Mouse (Mus musculus): Measurements from ENCODE around the gene Ppil2. TPM values are rescaled to one million over a fixed set of nuclear protein-coding genes. Genes with fewer than 3 reads are reported as not detected.

Gene Ppil2
- polyA plus RNA-seq, 1 experiment = 83.6 TPM

DNA sequence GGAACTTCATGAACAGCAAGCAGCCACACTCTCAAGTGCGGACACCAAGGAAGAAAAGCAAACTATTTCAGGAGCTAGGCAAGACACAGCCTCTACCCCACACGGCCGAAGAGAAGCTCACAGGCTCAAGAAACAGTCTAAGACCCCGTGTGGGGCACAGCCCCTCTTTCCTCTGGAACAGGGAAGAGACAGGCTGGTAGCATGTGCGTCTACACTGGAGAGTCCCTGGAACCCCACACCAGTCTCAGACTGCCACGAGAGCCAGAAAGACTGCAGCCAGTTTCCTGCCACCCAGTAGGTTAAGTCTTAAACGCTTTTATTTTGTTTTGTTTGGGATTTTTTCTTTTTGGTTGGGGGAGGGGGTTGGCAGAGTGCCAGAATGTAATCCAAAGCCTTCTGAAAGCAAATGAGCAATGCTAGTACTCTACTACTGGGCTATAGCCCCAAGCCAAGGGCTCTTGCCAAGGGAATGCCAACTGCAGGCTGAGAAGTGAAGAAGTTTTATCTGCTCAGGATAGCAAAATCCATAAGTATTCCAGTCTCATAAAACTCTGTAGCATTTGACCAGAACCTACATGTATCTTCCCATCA lies 8.3 kb downstream of the Ppil2 start:
- DNase-seq (ENCODE audit: low read depth) = no peak

DNA sequence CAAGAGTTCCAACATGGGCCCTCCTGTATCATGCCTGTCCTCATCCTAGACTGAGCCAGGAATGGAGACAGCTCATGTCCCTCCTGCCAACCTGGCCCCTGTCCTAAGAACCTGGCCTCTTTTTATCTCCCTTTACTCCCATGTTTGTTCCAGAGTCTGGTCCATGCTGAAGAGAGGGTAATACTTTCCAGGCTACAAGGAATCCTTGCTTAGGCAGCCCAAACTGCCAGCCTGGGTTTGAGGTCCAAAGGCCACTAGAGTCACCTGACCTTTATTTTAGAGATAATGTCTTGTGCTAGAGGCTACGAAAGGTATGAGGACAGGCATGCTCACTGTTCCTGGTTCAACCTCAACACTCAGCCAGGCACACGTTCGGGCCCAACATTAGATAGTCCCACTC lies 14.1 kb downstream of the Ppil2 start:
- DNase-seq (ENCODE audit: low read depth) = no peak

DNA sequence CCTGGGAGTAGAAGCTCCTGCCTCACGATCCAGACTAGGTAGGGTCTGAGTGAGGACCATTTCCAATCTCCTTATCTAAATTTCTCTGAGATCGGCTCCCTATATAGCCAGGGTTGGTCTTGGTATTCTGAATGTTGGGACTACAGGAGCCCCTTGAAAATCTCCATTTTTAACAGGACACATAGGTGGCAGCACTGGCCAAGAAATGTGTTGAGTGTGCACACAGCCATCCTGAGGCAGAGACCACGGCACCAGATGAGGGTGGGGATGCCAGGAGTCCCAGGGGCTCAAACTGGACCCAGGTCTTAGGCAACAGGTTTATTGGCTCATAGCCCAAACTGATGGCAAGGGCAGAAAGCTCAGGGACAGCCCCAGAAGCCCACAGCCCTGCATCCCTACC lies 22.7 kb downstream of the Ppil2 start:
- DNase-seq (ENCODE audit: low read depth) = no peak

DNA sequence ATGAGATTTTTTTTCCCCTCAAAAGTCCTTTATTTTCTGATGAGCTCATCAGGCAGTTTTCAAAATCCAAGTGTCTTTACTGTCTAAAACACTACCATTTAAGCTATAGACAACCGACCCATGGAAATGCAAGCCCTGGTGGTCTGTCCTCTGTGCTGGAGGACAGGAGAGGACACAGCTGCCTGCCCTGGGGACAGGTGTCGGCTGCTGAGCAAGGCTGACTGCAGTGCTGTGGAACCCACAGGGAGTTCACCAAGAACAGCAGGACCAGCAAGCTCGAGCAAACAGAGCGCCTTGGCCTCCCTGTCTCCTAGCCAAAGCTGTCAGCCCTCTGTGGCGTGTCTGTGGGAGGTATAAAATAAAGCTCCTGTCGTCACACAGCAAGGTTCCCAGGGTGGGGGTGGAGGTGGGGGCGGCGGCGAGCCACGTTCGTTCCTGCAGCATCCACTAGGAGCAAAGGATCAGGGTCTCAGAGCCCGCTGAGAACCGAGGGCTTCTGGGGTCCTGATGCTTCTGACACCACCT lies 24.3 kb downstream of the Ppil2 start:
- no peak for DNase-seq (ENCODE audit: low read depth)

GRCm38 (mm10) chr16:17086241-17086640 lies 24.8 kb downstream of the Ppil2 start:
- DNase-seq (ENCODE audit: low read depth) = no peak

DNA sequence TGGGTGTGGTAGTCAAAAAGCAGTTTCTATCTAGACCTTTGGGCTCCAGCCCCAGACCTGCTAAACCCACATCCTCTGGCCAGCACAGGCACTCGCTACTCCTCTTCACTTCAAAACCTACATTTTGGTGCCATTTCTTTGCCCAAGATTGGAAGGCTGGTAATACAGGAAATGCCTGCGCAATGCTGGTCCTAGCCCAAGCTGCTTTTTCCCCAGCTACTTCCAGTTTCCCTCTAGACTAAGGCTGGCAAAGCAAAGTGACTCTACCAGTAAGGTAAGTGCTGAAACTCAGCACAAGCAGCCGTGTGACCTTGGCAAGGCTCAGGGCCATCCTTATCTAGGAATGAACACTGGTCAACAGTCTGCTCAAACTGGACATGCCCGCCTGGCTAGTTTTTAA lies 25.4 kb downstream of the Ppil2 start:
- no peak for DNase-seq (ENCODE audit: low read depth)

- DNase-seq (ENCODE audit: low read depth) = no peak
Observed at GRCm38 (mm10) chr16:17082121-17082792, 28.8 kb downstream of the Ppil2 start.

- no peak for DNase-seq (ENCODE audit: low read depth)
Observed at GRCm38 (mm10) chr16:17078101-17078500, 33.0 kb downstream of the Ppil2 start.

DNA sequence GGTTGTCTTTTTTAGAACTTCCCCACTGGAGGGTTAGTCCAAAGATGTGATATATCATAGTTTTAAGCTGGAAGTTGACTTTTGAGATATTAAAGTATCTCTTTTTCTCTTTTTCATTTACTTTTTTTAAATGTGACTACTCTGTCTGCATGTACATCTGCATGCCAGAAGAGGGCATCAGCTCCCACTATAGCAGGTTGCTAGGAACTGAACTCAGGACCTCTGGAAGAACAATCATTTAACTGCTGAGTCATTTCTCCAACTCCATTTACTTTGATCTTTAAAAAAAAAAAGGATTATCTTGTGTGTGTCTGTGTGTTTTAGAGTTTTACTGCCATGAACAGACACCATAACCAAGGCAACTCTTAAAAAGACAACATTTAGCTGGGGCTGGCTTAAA lies 34.2 kb downstream of the Ppil2 start:
- no peak for DNase-seq (ENCODE audit: low read depth)

DNA sequence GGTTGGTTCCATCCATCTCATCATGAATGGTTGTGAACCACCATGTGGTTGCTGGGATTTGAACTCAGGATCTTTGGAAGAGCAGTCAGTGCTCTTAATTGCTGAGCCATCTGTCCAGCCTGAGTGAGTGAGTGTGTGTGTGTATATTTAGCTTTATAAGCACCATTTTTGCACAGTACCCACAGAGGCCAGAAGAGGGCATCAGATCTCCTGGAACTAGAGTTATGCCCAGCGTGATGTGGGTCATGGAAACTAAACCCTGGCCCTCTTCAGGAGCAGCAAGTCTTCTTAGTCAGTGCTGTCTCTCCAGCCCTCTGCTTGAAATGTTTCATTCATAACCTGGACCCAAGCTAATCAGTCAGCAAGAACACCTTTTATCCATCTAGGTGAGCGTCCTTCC lies 34.8 kb downstream of the Ppil2 start:
- no peak for DNase-seq (ENCODE audit: low read depth)

GRCm38 (mm10) chr16:17073000-17073399 lies 38.1 kb downstream of the Ppil2 start:
- DNase-seq (ENCODE audit: low read depth) = no peak

GRCm38 (mm10) chr16:17070716-17071115 lies 40.3 kb downstream of the Ppil2 start:
- DNase-seq (ENCODE audit: low read depth) = no peak

GRCm38 (mm10) chr16:17069511-17070443 lies 41.3 kb downstream of the Ppil2 start, which contains the start of gene Ypel1:
Gene Ypel1 (plus strand): TSS chr16:17069696.
- DNase-seq (ENCODE audit: low read depth) = no peak

DNA sequence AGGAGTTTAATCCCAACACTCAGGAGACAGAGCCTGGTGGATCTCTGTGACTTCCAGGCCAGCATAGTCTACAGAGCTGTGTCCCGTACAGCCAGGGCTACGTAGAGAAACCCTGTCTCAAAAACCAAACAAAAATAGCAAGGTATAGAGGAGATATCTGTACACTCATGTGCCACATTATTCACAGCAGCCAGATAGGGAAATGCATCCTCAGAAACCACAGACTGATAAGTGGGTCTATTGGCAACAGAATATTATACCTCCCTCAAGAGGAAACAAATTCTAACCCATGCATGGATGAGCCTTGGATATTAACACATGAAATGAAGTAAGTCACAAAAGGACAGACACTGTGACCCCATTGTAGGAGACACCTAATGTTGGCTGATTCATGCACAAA lies 43.5 kb downstream of the Ppil2 start:
- no peak for DNase-seq (ENCODE audit: low read depth)

- no peak for DNase-seq (ENCODE audit: low read depth)
Observed at GRCm38 (mm10) chr16:17062338-17062737, 48.7 kb downstream of the Ppil2 start.

GRCm38 (mm10) chr16:17055584-17055983 lies 55.5 kb downstream of the Ppil2 start:
- no peak for DNase-seq (ENCODE audit: low read depth)

GRCm38 (mm10) chr16:17053903-17054302 lies 57.2 kb downstream of the Ppil2 start:
- DNase-seq (ENCODE audit: low read depth) = no peak

GRCm38 (mm10) chr16:17052087-17052486 lies 59.0 kb downstream of the Ppil2 start:
- DNase-seq (ENCODE audit: low read depth) = no peak

GRCm38 (mm10) chr16:17049886-17050285 lies 61.2 kb downstream of the Ppil2 start:
- DNase-seq (ENCODE audit: low read depth) = no peak

GRCm38 (mm10) chr16:17045287-17045686 lies 65.8 kb downstream of the Ppil2 start:
- no peak for DNase-seq (ENCODE audit: low read depth)

DNA sequence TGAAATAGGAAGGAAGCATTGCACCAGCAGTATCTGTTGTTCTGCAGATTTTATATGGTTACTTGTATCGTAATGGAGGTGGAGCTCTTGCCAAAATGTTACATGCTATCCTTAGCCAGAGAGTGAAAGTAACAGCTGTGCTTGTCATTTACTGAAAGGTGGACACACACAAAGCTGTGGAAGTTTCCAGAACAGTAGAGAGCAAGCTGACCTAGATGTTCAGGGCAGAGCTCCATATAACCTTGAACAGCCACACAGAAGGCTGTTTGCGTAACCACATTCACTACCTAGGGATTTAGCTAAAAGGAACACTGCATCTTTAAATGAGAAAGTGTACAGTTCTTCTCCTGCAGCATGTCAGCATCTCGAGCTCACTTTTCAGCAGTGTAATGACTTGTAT lies 66.7 kb downstream of the Ppil2 start:
- DNase-seq (ENCODE audit: low read depth) = no peak

- DNase-seq (ENCODE audit: low read depth) = no peak
Observed at GRCm38 (mm10) chr16:17041417-17041816, 69.6 kb downstream of the Ppil2 start.

Measured in gonadal fat pad, adult 2 months (tissue).